Mouse (Mus musculus): Measurements from ENCODE around the gene 1700025G04Rik.

GRCm38 (mm10) chr1:152011741-152012140 lies 78.2 kb downstream of the 1700025G04Rik start:
- TF ChIP-seq CTCF (conservative IDR thresholded peaks at IDR 0.05; ENCODE audit: insufficient read depth, insufficient read length, low read depth, low read length) (no peak), POLR2A (IDR thresholded peaks at IDR 0.05; ENCODE audit: low read depth, low read length) (no peak)
